Mouse (Mus musculus) ES-Bruce4 (cell line): ENCODE results near the gene Gm10197.

Experiments
- CTCF ChIP-seq: IDR thresholded peaks from one replicate; pipeline ENCODE4 v1.8.1; 2011; ENCODE audit warnings: low read depth, low read length
- EP300 ChIP-seq: IDR thresholded peaks from 2 replicates; pipeline ENCODE4 v1.6.1; 2011; ENCODE audit warnings: low read depth, low read length; ENCODE audit not compliant: insufficient read depth
- POLR2A ChIP-seq: IDR thresholded peaks from one replicate; pipeline ENCODE4 v1.8.1; 2011; ENCODE audit warnings: low read length; ENCODE audit not compliant: insufficient read depth

- TF ChIP-seq CTCF, result no peak
- TF ChIP-seq EP300, result no peak
- TF ChIP-seq POLR2A, result no peak
Observed at GRCm38 (mm10) chr19:53383336-53383735, 11.8 kb upstream of the Gm10197 start.
